Mouse (Mus musculus): ENCODE results near the gene Tm4sf4. TPM values are rescaled to one million over a fixed set of nuclear protein-coding genes. Genes with fewer than 3 reads are reported as not detected.

Tm4sf4 gene
- total and polyA plus RNA-seq, 3 experiments, result not detected

GRCm38 (mm10) chr3:57440956-57441355, 15.8 kb downstream of the Tm4sf4 start:
- dilution Hi-C loops (cut with MboI; ENCODE audit: extremely low pct_ligation_motif_present, extremely low pct_unique_long_range_greater_than_20kb, low sequenced_read_pairs) (no loop called here), in situ Hi-C loops (cut with MboI; ENCODE audit: low pct_ligation_motif_present, low pct_unique_long_range_greater_than_20kb, low sequenced_read_pairs) (no loop called here)
- H3K27me3 ChIP-seq (replicated peaks), result no peaks in the 10 kb centered on the region
- no peaks in the 10 kb centered on the region for H3K4me1 ChIP-seq (ENCODE audit: control insufficient read depth in 1 of 2, insufficient read depth in 2 of 2)
- no peak overlapping the region for H3K27ac ChIP-seq (ENCODE audit: insufficient read depth, low read depth)
- TF ChIP-seq MAX (IDR thresholded peaks at IDR 0.05; ENCODE audit: low read length) (no peak), SIN3A (IDR thresholded peaks at IDR 0.05; ENCODE audit: low read length) (no peak), MAFK (IDR thresholded peaks at IDR 0.05; ENCODE audit: insufficient replicate concordance, low read length) (no peak), CHD2 (IDR thresholded peaks at IDR 0.05; ENCODE audit: low read length) (no peak), TBP (conservative IDR thresholded peaks at IDR 0.05; ENCODE audit: low read depth, low read length) (no peak), ELF1 (IDR thresholded peaks at IDR 0.05; ENCODE audit: low read depth, low read length) (no peak), NRF1 (IDR thresholded peaks at IDR 0.05; ENCODE audit: low read depth, low read length) (no peak), CTCF (conservative IDR thresholded peaks at IDR 0.05 in 1 of 2, IDR thresholded peaks at IDR 0.05 in 1 of 2; ENCODE audit: low read depth in 2 of 2, low read length in 2 of 2) (no peak), UBTF (IDR thresholded peaks at IDR 0.05; ENCODE audit: low read depth, low read length) (no peak), RAD21 (IDR thresholded peaks at IDR 0.05; ENCODE audit: low read depth, low read length) (no peak), ZC3H11A (IDR thresholded peaks at IDR 0.05; ENCODE audit: low read depth, low read length) (no peak)
- H3K9ac ChIP-seq (ENCODE audit: insufficient read depth, low read depth), result no peak overlapping the region
- no peaks in the 10 kb centered on the region for H3K36me3 ChIP-seq (replicated peaks in 1 of 2; ENCODE audit: control insufficient read depth in 1 of 2, insufficient read depth in 1 of 2, low read length in 1 of 2)
- H3K79me2 ChIP-seq (replicated peaks; ENCODE audit: control insufficient read depth, extremely low read depth, insufficient read depth, poor library complexity, severe bottlenecking), result no peaks in the 10 kb centered on the region
- H3K9me3 ChIP-seq (replicated peaks; ENCODE audit: low read length), result no peaks in the 10 kb centered on the region
- H3K4me3 ChIP-seq (replicated peaks in 1 of 3; ENCODE audit: low read depth in 2 of 3, low read length in 2 of 3, poor library complexity in 1 of 3), result no peak overlapping the region
- no peak overlapping the region for H3K4me2 ChIP-seq (ENCODE audit: insufficient read depth, low read depth, poor library complexity, severe bottlenecking)
- DNase-seq (ENCODE audit: extremely low read depth), result no peak

- no peak overlapping the region for H3K9ac ChIP-seq (ENCODE audit: insufficient read depth, low read depth)
- no peaks in the 10 kb centered on the region for H3K9me3 ChIP-seq (replicated peaks; ENCODE audit: low read length)
- H3K4me1 ChIP-seq (ENCODE audit: control insufficient read depth in 1 of 2, insufficient read depth in 2 of 2), result no peaks in the 10 kb centered on the region
- H3K27me3 ChIP-seq (replicated peaks), result no peaks in the 10 kb centered on the region
- dilution Hi-C loops (cut with MboI; ENCODE audit: extremely low pct_ligation_motif_present, extremely low pct_unique_long_range_greater_than_20kb, low sequenced_read_pairs), result no loop called here
- H3K27ac ChIP-seq (ENCODE audit: insufficient read depth, low read depth), result no peak overlapping the region
- H3K79me2 ChIP-seq (replicated peaks; ENCODE audit: control insufficient read depth, extremely low read depth, insufficient read depth, poor library complexity, severe bottlenecking), result no peaks in the 10 kb centered on the region
- no peak overlapping the region for H3K4me3 ChIP-seq (replicated peaks in 1 of 3; ENCODE audit: low read depth in 2 of 3, low read length in 2 of 3, poor library complexity in 1 of 3)
- in situ Hi-C loops (cut with MboI; ENCODE audit: low pct_ligation_motif_present, low pct_unique_long_range_greater_than_20kb, low sequenced_read_pairs), result no loop called here
- no peak for DNase-seq (ENCODE audit: extremely low read depth)
- no peak overlapping the region for H3K4me2 ChIP-seq (ENCODE audit: insufficient read depth, low read depth, poor library complexity, severe bottlenecking)
- TF ChIP-seq NELFE (IDR thresholded peaks at IDR 0.05; ENCODE audit: low read depth, low read length), result no peak
- TF ChIP-seq ELF1 (IDR thresholded peaks at IDR 0.05; ENCODE audit: low read depth, low read length), result no peak
- no peak for TF ChIP-seq IRF4 (IDR thresholded peaks at IDR 0.05; ENCODE audit: low read depth, low read length)
- TF ChIP-seq ZNF384 (IDR thresholded peaks at IDR 0.05; ENCODE audit: low read depth, low read length), result no peak
- no peak for TF ChIP-seq JUND (conservative IDR thresholded peaks at IDR 0.05; ENCODE audit: low read depth, low read length)
- TF ChIP-seq CTCF (conservative IDR thresholded peaks at IDR 0.05 in 1 of 2, IDR thresholded peaks at IDR 0.05 in 1 of 2; ENCODE audit: low read depth in 2 of 2, low read length in 2 of 2), result no peak
- H3K36me3 ChIP-seq (replicated peaks in 1 of 2; ENCODE audit: control insufficient read depth in 1 of 2, insufficient read depth in 1 of 2, low read length in 1 of 2), result no peaks in the 10 kb centered on the region
Observed at GRCm38 (mm10) chr3:57445706-57446105, 20.6 kb downstream of the Tm4sf4 start.

- Histone ChIP-seq H3K36me3 (replicated peaks in 1 of 2; ENCODE audit: control insufficient read depth in 1 of 2, insufficient read depth in 1 of 2, low read length in 1 of 2) (no peaks in the 10 kb centered on the region), H3K9me3 (replicated peaks; ENCODE audit: low read length) (no peaks in the 10 kb centered on the region), H3K4me3 (replicated peaks in 1 of 3; ENCODE audit: low read depth in 2 of 3, low read length in 2 of 3, poor library complexity in 1 of 3) (no peak overlapping the region), H3K27ac (ENCODE audit: insufficient read depth, low read depth) (no peak overlapping the region), H3K27me3 (replicated peaks) (no peaks in the 10 kb centered on the region), H3K4me1 (ENCODE audit: control insufficient read depth in 1 of 2, insufficient read depth in 2 of 2) (no peaks in the 10 kb centered on the region), H3K9ac (ENCODE audit: insufficient read depth, low read depth) (no peak overlapping the region), H3K79me2 (replicated peaks; ENCODE audit: control insufficient read depth, extremely low read depth, insufficient read depth, poor library complexity, severe bottlenecking) (no peaks in the 10 kb centered on the region), H3K4me2 (ENCODE audit: insufficient read depth, low read depth, poor library complexity, severe bottlenecking) (no peak overlapping the region)
- dilution Hi-C loops (cut with MboI; ENCODE audit: extremely low pct_ligation_motif_present, extremely low pct_unique_long_range_greater_than_20kb, low sequenced_read_pairs) (no loop called here), in situ Hi-C loops (cut with MboI; ENCODE audit: low pct_ligation_motif_present, low pct_unique_long_range_greater_than_20kb, low sequenced_read_pairs) (no loop called here)
- peak; percentile 25 for TF ChIP-seq SMC3 (IDR thresholded peaks at IDR 0.05; ENCODE audit: low read depth, low read length)
- no peak for TF ChIP-seq E2F4 (IDR thresholded peaks at IDR 0.05; ENCODE audit: insufficient replicate concordance, low read depth, low read length)
- peak in 1 of 2 experiments; percentile 49; a peak in 2 of 4 replicates for TF ChIP-seq CTCF (conservative IDR thresholded peaks at IDR 0.05 in 1 of 2, IDR thresholded peaks at IDR 0.05 in 1 of 2; ENCODE audit: low read depth in 2 of 2, low read length in 2 of 2)
- TF ChIP-seq ZNF384 (IDR thresholded peaks at IDR 0.05; ENCODE audit: low read depth, low read length), result no peak
- no peak for TF ChIP-seq MAZ (IDR thresholded peaks at IDR 0.05; ENCODE audit: low read depth, low read length)
- peak; percentile 43 for TF ChIP-seq RAD21 (IDR thresholded peaks at IDR 0.05; ENCODE audit: low read depth, low read length)
- no peak for TF ChIP-seq JUND (conservative IDR thresholded peaks at IDR 0.05; ENCODE audit: low read depth, low read length)
- no peak for DNase-seq (ENCODE audit: extremely low read depth)
Observed at GRCm38 (mm10) chr3:57447889-57448288, 22.8 kb downstream of the Tm4sf4 start.

Data from CH12.LX (cell line).